17 mouse cellular contexts compared by ENCODE assay signal in the genomic region with DNA sequence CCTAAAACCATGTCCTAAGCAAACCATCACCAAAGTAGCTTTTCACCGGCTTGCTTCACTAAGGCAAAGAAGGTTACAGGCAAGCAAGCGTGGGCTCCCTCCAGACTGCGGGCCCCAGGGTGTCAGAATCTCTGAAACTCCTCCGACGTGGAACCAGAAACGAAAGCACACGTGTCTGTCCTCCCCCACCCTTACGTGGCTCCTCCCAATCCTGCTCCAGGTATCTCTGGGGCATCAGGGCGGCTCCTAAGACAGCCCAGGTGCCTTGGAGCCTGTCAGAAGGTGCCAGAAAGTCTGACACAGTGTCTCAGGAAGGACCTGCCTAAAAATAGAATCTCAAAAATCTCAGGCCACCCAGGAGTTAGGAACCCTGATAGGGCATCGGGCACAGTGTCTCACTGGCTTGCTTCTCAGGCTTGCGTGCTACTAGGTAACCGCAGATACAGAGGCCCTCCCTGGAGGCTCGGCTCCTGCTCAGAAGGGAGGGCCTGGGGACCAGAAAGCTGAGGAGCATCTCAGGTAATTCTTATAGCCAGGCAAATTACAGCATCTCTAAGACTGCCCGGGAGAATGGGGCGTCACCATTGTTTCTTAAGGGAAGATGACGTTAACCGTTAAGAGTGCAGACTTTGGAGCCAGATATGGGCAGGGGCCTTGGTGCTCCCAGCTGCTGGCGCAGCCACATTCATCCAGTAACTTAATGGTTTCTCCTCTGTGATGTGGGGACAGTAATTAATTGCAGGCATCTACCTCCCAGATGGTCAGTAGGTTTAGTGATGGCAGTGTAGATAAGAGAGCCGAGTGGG. TPM values are rescaled to one million over a fixed set of nuclear protein-coding genes. Genes with fewer than 3 reads are reported as not detected.
DNase-seq lines count a peak whose midpoint lies in the region; ATAC-seq and TF ChIP-seq lines count a peak whose summit lies in the region.
"Had no signal": no experiment of that assay in that cellular context is flagged by ENCODE, and none has a peak within 500 bp of the region (broad histone marks: within the 10 kb centered on the region; RNA-seq: fewer than 3 reads in every experiment).

No protein-coding gene starts in this region.

- no peak for DNase-seq in heart, postnatal 25 days (ENCODE audit: low spot score)
- no peak for DNase-seq in lung, embryonic 14.5 days
- no peak for DNase-seq in lung, postnatal 25 days (ENCODE audit: low spot score)
- DNase-seq in embryonic facial prominence, embryonic 14.5 days (ENCODE audit: low spot score): peak; percentile 57
- no peak for DNase-seq in left cerebral cortex, postnatal 4 days
- DNase-seq in adrenal gland, adult 2 months: no peak
- DNase-seq: adrenal gland, postnatal 25 days; cerebellum, adult 18-20 months; gastrocnemius, postnatal 10 days; lung, adult 2 months; spleen, adult 18-20 months; thymus, postnatal 36 days had no signal

- WGBS in heart, embryonic 12.5 days: 29% methylated on average over 19 of the region's 19 CpGs
- WGBS in lung, embryonic 14.5 days: 34% methylated on average over 19 of the region's 19 CpGs
- 47% methylated on average over 19 of the region's 19 CpGs for WGBS in embryonic facial prominence, embryonic 14.5 days
- WGBS in stomach, embryonic 15.5 days: 59% methylated on average over 19 of the region's 19 CpGs

- H3K27me3 ChIP-seq in heart, embryonic 12.5 days (replicated peaks): no peaks in the 10 kb centered on the region
- no peaks in the 10 kb centered on the region for H3K27me3 ChIP-seq in lung, embryonic 14.5 days (ENCODE audit: insufficient read depth, low read length)
- no peaks in the 10 kb centered on the region for H3K27me3 ChIP-seq in embryonic facial prominence, embryonic 14.5 days (replicated peaks; ENCODE audit: control insufficient read depth, insufficient read depth, low read length)
- no peaks in the 10 kb centered on the region for H3K27me3 ChIP-seq in stomach, embryonic 15.5 days (replicated peaks)
- H3K27me3 ChIP-seq: forebrain, embryonic 12.5 days; kidney, embryonic 15.5 days had no signal

- peak; percentile 25; the same call in 1 of the 2 replicates for ATAC-seq in heart, embryonic 12.5 days (ENCODE audit: insufficient number of reproducible peaks, low FRiP score)
- no peak for ATAC-seq in lung, embryonic 14.5 days (ENCODE audit: insufficient read depth)
- peak; percentile 80 for ATAC-seq in embryonic facial prominence, embryonic 14.5 days (ENCODE audit: low read depth)
- ATAC-seq in stomach, embryonic 15.5 days (ENCODE audit: insufficient read depth, low FRiP score, low read depth): no peak
- ATAC-seq: inflammation-experienced regulatory T-cells, adult 6 months had no signal

- H3K4me2 ChIP-seq in heart, embryonic 12.5 days: peak overlapping the region; percentile 59
- peak overlapping the region; percentile 37 for H3K4me2 ChIP-seq in lung, embryonic 14.5 days
- no peak overlapping the region; the same call in 1 of the 2 replicates for H3K4me2 ChIP-seq in embryonic facial prominence, embryonic 14.5 days (ENCODE audit: low read depth, low read length)
- peak overlapping the region; percentile 11; the same call in 1 of the 2 replicates for H3K4me2 ChIP-seq in stomach, embryonic 15.5 days
- H3K4me2 ChIP-seq: forebrain, embryonic 12.5 days; kidney, embryonic 15.5 days had no signal

- TF ChIP-seq CTCF in lung, embryonic 14.5 days (IDR thresholded peaks at IDR 0.05; ENCODE audit: low read depth): no peak

- H3K27ac ChIP-seq in heart, embryonic 12.5 days (ENCODE audit: poor library complexity, severe bottlenecking): 0 out of 2 replicates have a peak overlapping the region, but pooled peaks have one; percentile 11
- H3K27ac ChIP-seq in lung, embryonic 14.5 days (ENCODE audit: low read depth): no peak overlapping the region
- no peak overlapping the region for H3K27ac ChIP-seq in embryonic facial prominence, embryonic 14.5 days (replicated peaks; ENCODE audit: low read depth, low read length)
- H3K27ac ChIP-seq in stomach, embryonic 15.5 days: no peak overlapping the region
- H3K27ac ChIP-seq: forebrain, embryonic 12.5 days; kidney, embryonic 15.5 days had no signal

- peak overlapping the region; percentile 19 for H3K4me3 ChIP-seq in heart, embryonic 12.5 days
- H3K4me3 ChIP-seq in lung, embryonic 14.5 days (ENCODE audit: low read depth, low read length): peak overlapping the region; percentile 10; the same call in 1 of the 2 replicates
- H3K4me3 ChIP-seq in embryonic facial prominence, embryonic 14.5 days (ENCODE audit: low read depth, low read length): no peak overlapping the region
- H3K4me3 ChIP-seq in stomach, embryonic 15.5 days (replicated peaks): no peak overlapping the region
- H3K4me3 ChIP-seq: forebrain, embryonic 12.5 days; kidney, embryonic 15.5 days had no signal

- intact Hi-C loops in heart, postnatal 25 days (cut with DNase I): no loop called here
- intact Hi-C loops in left cerebral cortex, postnatal 4 days (cut with DNase I): no loop called here

- no peaks in the 10 kb centered on the region for H3K36me3 ChIP-seq in heart, embryonic 12.5 days
- no peaks in the 10 kb centered on the region for H3K36me3 ChIP-seq in lung, embryonic 14.5 days (ENCODE audit: insufficient read depth)
- H3K36me3 ChIP-seq in embryonic facial prominence, embryonic 14.5 days (ENCODE audit: control insufficient read depth, insufficient read depth, low read length): no peaks in the 10 kb centered on the region
- no peaks in the 10 kb centered on the region for H3K36me3 ChIP-seq in stomach, embryonic 15.5 days
- H3K36me3 ChIP-seq: forebrain, embryonic 12.5 days; kidney, embryonic 15.5 days had no signal

- H3K4me1 ChIP-seq in heart, embryonic 12.5 days (replicated peaks): peaks cover 35% of the 10 kb centered on the region
- H3K4me1 ChIP-seq in lung, embryonic 14.5 days (ENCODE audit: insufficient read depth): no peaks in the 10 kb centered on the region
- H3K4me1 ChIP-seq in embryonic facial prominence, embryonic 14.5 days (ENCODE audit: control insufficient read depth, insufficient read depth, low read length): peaks cover 7% of the 10 kb centered on the region; the same call in 1 of the 2 replicates
- no peaks in the 10 kb centered on the region for H3K4me1 ChIP-seq in stomach, embryonic 15.5 days

- no peaks in the 10 kb centered on the region for H3K9me3 ChIP-seq in heart, embryonic 12.5 days (replicated peaks)
- H3K9me3 ChIP-seq in lung, embryonic 14.5 days (ENCODE audit: low read depth, low read length): no peaks in the 10 kb centered on the region
- H3K9me3 ChIP-seq in embryonic facial prominence, embryonic 14.5 days (ENCODE audit: control insufficient read depth, low read length): no peaks in the 10 kb centered on the region
- no peaks in the 10 kb centered on the region for H3K9me3 ChIP-seq in stomach, embryonic 15.5 days
- H3K9me3 ChIP-seq: forebrain, embryonic 12.5 days; kidney, embryonic 15.5 days had no signal

- peak overlapping the region; percentile 41; the same call in 1 of the 2 replicates for H3K9ac ChIP-seq in heart, embryonic 12.5 days
- H3K9ac ChIP-seq in lung, embryonic 14.5 days: no peak overlapping the region
- 0 out of 2 replicates have a peak overlapping the region, but pooled peaks have one; percentile 16 for H3K9ac ChIP-seq in embryonic facial prominence, embryonic 14.5 days (ENCODE audit: low read depth, low read length)
- no peak overlapping the region for H3K9ac ChIP-seq in stomach, embryonic 15.5 days
- H3K9ac ChIP-seq: forebrain, embryonic 12.5 days; kidney, embryonic 15.5 days had no signal

RNA-seq across cellular contexts. Expression of a gene that starts 33.2 kb away (rescaled TPM):
- 40.0 and 42.7 TPM in 2 replicates for polyA plus RNA-seq in heart, embryonic 12.5 days (2016; fragmentation: Nextera tagmentation; extraction: Ambion mirVana)
- 10 to 100 TPM; 41.8 to 44.4 TPM for total RNA-seq in heart, postnatal 25 days (2021)
- polyA plus RNA-seq in lung, embryonic 14.5 days (2014; fragmentation: Nextera tagmentation; extraction: Ambion mirVana): 36.7 and 38.3 TPM in 2 replicates
- polyA plus RNA-seq in embryonic facial prominence, embryonic 14.5 days (2014; fragmentation: Nextera tagmentation; extraction: Ambion mirVana): 36.0 and 36.6 TPM in 2 replicates
- 36.1 and 37.8 TPM in 2 replicates for polyA plus RNA-seq in stomach, embryonic 15.5 days (2015; fragmentation: Nextera tagmentation; extraction: Ambion mirVana)
- total RNA-seq in left cerebral cortex, postnatal 4 days (2021): 10 to 100 TPM; 32.5 to 34.7 TPM
- 10 to 100 TPM; 29.6 to 31.1 TPM for total RNA-seq in adrenal gland, adult 2 months (2021)
- polyA plus RNA-seq in adrenal gland, adult 2 months (2012; rRNA removed): 15.6 and 17.2 TPM in 2 replicates

Comparison
In these comparisons a context has a peak if more than half of its experiments do, and no peak if none do; other contexts are left out.
1. ATAC-seq: peak in heart, embryonic 12.5 days (single experiment) and embryonic facial prominence, embryonic 14.5 days (single experiment); none in lung, embryonic 14.5 days (single experiment) and stomach, embryonic 15.5 days (single experiment).
2. H3K4me3 ChIP-seq: peak in heart, embryonic 12.5 days (single experiment) and lung, embryonic 14.5 days (single experiment); none in embryonic facial prominence, embryonic 14.5 days (single experiment) and stomach, embryonic 15.5 days (single experiment).
3. H3K9ac ChIP-seq: peak in heart, embryonic 12.5 days (single experiment) and embryonic facial prominence, embryonic 14.5 days (single experiment); none in lung, embryonic 14.5 days (single experiment) and stomach, embryonic 15.5 days (single experiment).